Mouse (Mus musculus): Measurements from ENCODE around the gene Gm20388.

DNA sequence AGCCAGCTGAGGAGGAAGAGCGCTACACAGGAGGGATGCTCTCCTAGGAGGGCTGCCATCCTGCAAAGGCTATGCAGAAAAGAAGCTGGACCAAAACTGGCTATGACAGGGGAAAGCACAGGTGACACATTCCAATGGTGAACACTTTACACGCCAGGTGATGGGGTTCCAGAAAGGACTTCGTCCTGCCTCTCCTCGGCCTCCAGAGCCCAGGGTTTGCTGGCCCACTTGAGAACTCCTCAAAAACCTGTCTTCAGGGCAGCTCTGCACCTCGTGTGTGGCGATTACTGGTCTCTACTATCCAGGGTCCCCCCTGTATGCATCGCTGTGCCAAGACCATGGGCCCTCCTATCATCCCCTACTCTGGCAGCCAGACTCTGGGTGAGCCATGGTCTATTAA is 777.9 kb downstream of the Gm20388 start:
- TF ChIP-seq CTCF (IDR thresholded peaks at IDR 0.05; ENCODE audit: extremely low read depth, insufficient read depth, low read length) (no peak), POLR2A (IDR thresholded peaks at IDR 0.05; ENCODE audit: extremely low read depth, insufficient read depth, low read length) (no peak)

Data from cortical plate, adult 2 months (tissue).